Mouse (Mus musculus) testis, postnatal 10 days (tissue): ENCODE results near the gene Srsf12.

Experiments
- DNase-seq: peaks from one replicate; pipeline ENCODE4 v3.0.0; 2021; ENCODE audit warnings: low spot score

The Srsf12 gene

DNA sequence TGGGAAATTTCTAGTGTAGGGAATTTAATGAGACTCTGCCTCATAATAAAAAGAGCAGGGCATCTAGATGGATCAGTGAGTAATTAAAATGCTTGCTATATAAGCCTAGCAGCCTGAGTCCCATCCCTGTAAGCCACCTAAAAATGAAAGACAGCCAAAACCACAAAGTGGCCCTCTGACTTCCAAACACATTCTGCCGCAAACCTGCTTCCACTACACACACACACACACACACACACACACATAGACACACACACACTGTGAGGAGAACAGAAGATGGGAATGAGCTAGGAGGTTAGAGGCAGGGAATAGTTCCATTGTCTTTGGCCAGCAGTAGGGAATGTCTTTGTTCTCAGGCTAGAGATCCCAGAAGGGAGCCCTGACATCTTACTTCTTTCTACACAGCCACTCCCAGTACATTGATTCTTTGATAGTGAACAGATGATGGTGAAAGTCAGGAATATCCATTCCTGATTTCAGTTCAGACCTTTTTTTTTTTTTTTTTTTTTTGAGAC, 41.0 kb downstream of the Srsf12 start:
- DNase-seq: no peak

DNA sequence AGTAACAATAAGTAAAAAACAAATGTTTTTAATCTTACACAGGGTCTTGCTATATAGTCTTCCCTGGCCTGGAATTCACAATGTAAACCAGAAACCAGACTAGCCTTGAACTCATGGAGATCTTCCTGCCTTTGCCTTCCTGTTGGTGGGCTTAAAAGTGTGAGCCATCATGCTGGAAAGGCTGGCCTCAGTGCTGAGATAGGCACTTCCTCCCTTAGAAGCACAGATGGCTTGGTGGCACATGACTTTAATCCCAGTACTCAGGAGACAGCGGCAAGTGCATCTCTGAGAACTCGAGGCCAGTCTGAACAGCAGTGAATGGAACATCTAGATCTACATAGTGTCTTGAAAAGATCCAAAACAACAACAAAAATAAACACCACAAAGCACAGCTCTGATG, 42.1 kb downstream of the Srsf12 start:
- no peak for DNase-seq

DNA sequence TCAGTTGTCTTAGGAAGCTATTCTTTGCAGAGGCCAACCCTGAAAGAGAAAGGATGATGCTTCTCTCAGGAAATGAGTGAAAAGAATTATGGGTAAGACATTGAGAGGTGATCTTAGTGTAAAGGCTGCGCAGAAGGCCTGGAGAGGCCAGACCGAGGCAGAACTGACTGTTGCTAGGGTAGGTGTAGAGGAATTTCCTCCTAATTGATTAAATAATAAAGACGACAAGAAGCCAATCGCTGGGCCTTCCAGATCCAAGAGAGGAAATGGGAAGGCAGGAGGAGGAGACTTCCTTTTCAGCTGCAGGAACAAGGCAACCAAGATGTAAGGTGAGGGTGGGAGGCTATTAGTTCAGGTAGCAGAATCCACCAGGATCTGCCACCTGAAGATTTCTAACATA, 45.9 kb downstream of the Srsf12 start:
- DNase-seq: no peak

DNA sequence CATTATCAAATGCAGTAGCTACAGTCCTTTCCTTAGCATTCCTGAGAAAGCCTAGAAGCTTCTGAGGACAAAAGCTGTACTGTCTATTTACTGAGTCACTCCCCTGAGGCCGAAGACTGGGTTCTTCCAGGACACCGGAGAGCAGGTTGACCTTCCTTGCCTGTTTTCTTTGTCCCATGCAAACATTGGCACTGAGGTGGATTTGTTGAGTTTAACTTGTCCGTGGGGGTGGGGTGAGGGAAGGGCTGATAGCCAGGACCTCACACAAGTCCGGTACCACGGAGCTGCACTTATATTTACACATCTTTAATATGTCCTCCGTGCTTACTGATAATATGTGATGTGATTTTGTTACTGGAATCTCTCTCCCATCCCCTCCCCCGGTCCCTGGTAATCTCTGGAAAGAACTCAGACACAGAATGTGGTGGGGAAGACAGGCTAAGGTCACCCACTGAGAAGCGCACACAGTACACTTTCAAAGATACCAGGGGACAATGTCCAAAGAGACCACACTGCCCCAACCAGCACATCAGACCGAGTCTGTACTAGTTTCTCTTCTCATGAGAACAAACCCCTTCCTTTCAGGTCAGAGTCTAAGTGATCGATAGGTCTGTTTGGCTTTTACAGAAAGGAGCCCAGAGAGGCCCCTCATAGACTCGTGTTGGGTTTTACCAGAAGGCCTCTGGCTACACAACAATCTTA, 48.6 kb downstream of the Srsf12 start:
- peak; percentile 75 for DNase-seq

DNA sequence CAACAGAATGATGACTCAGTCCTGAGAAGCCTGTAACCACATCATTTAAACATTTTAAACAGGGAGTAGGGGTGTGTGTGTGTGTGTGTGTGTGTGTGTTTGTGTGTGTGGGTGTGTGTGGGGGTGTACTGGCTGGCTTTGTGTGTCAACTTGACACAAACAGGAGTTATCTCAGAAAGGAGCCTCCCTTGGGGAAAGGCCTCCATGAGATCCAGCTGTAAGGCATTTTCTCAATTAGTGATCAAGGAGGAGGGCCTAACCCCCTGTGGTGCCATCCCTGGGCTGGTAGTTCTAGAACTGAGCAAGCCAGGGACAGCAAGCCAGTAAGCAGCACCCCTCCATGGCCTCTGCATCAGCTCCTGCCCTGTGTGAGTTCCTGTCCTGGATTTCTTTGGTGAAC, 51.5 kb downstream of the Srsf12 start:
- DNase-seq: no peak

DNA sequence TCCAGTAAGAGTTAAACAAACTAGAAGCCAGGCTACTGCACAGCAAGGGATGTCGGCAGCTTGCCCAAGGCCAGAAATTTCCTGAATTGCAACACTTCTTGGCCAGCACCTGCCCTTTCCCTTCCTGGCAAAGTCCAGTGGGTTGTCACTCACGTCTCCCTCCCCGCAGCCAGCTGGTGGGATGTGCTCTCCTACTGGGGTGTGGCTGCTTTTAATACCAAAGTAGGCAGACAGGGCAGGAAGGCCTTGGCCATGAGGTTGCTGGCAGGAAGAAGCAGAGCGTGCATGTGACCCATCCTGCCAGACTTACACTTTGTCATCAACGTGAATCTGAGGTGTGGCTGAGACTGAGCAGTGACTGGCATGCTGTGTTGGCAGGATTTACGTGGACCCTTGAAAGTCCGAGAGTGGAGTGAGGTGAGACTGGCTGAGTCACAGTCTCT, 52.5 kb downstream of the Srsf12 start:
- peak; percentile 95 for DNase-seq

DNA sequence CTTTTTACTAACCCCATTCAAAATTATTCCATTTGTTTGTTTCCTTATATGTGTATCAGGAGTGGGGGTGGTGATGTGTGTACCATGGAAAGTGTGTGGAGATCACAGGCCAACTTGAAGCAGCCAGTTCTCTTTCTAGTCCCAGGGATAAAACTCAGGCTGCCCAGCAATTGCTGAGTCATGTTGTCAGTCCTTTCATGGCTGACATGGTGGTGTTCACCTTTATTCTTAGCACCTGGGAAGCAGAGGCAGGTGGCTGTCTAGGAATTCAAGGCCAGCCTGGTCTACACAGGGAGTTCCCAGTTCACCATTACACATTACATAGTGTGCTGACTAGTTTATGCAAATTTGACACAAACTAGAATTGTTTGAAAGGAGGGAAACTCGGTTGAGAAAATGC, 54.1 kb downstream of the Srsf12 start:
- DNase-seq: no peak

DNA sequence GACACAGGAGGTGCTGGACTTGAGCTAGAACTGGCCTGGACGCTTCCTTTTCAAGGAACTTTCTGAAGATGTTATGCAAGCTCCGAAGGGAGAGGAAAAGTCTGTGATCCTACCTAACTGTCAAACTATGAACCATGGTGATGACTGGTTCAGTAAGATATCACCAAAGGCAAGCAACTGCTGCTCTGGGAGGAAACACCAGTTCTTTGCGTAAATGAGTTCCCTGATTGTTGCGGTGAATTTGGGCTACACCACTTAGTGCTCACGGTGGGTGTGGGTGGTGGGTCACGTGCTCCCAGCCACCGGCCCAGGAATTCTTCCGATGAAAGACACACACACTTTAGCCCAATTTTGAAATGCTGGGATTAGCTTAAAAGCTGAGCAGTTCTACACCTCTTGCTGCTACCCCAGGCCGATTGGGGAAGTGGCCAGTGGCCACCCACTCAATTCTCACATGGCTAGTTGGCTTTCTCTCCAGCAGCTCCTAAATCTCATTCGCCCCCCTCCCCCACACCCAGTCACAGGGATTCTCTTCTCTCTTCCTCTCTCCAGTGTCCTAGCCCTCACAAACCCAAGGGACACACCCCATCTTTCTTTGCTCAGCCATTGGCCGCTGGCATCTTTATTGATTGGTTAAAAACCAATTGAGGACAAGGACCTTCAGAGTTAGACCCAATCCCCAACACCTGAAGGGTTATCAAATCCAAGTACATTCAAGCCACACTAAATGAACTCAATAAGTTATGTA, 56.4 kb downstream of the Srsf12 start:
- DNase-seq: no peak

DNA sequence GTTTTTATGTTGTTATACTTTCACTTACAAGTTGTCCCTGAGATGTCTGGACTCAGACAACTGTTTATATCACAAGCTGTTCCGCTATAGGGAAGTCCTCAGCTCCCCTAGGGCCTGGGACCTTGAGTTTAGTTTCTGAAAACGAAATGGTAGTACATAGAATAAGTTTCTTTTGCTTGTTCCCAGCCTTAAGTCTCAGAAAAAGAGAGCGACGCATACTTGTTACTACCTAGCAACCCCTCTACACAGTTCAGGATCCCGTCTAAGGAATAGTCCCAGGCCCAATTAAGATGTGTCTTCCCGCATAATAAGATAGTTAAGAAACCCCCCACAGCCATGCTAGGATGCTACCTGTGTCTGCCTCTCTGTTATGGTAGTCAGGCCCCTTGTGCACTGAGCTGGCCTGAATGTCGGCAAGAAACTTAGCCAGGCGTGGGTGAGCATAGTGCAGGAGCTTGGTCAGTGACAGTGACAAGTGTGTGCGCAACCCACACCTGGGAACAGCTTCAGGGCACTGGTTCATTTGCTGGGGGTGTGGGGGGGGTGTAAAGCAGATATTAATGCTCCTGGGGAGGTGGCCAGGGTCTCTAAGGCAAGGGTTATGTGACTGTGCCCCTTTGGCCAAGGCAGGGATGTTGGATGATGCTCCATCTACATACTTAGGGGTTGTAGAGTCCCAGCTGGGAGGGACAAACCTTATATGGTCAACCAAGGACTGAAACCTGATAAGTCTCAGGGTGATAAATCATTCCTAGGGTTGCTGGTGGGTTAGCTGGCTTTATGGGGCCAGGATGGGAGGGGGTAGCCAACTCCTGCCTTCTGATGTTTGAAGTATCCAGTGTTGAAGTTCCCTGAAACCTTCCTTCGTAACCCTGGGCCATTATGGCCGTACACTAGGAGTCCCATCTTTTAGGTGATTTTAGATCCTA, 61.9 kb downstream of the Srsf12 start:
- no peak for DNase-seq

DNA sequence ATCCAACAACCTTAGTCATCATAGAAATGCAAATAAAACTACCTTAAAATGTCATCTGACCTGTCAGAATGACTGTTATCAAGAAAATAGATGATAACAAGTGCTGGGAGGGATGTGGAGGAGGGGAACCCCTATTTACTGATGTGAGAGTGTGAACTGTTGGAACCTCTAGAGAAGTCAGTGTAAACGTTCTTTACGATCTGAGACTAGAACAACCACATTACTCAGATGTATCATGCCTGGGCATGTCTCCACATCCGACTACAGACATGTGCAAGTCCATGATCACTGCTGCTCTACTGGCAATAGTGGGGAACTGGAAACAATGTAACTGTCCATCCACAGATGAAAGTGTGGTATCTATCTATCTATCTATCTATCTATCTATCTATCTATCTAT, 64.6 kb downstream of the Srsf12 start:
- DNase-seq: no peak

DNA sequence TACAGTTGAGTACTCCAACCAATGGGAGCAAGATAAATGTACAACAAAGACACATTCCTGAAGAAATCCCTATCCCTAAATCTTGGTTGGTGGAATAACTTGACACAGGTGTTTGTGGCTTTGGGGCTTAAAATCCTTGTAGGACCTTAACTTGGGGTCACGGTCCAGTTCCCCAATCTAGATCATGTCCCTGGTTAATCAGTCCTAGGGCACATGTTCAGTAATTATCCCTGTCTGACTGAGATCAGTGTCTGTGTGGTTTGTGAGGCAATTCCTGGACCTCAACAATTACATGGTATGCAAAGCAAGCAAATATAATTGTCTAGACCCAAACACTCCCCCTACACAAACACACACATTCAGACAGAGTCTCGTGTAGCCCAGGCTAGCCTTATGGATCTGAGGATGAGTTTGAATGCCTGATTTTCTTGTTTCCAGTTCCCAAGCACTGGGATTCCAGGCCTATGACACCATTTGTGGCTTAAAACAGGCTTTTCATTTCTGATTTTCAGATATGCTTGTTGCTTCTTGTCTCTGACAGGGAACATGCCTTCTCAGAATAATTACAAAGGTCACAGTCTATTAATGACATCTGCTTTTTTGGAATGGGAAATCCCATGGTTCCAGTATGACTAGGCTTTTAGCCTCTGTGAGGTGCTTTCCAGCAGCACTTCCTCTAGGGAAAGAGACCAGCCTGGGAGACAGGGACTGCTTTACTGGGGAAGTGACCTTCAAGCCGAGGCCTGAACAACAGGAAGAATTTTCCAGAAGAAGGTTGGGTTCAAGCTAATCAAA, 73.3 kb downstream of the Srsf12 start:
- no peak for DNase-seq
